8 mouse cellular contexts compared by ENCODE assay signal in the genomic region with DNA sequence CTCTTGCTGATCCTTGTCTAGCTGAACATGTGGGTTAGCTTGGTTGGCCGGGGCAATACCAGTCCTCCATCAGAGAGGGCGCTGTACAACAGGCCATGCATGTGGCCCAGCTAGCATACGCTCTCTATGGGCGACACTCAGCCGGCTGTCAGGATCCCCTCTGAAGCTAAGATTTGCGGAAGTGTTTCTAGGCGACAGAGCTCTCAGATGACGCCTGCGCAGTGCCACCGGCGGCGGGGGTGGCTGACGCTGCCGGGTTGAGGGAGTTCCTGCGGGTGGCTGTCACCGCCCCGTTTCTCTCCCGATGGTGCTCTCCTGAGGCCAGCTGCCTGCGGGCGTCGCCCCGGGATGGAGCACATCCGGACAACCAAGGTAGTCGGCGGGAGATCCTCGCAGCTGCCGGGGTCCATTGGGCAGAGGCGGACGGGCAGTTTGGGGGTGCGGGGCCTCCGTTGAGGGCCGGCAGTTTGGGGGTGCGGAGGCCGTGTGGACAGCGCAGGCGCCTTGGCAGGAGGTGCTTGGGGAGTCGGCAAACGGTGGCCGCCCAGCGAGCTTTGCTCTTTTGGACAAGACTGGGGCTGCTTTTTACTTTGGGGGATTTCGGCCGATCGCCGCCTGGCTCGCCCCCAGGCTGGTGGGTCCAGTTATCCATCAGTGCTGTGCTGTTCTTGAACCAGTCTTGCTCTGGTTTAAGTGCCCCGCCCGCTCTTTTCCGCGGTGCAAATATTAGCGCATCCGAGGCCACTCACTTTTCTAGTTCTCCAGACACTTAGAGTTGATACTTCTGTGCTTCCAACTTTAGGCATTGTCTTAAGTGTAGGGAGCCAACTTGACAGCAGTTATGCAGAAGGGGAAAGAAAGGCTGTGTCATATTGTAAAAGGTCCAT. TPM values are rescaled to one million over a fixed set of nuclear protein-coding genes. Genes with fewer than 3 reads are reported as not detected.
A peak's percentile ranks its signal among the peaks of the same experiment; 100 is the strongest.
DNase-seq lines count a peak whose midpoint lies in the region; ATAC-seq and TF ChIP-seq lines count a peak whose summit lies in the region.

Mtmr6 (plus strand) TSS at position 239 of the 887 bp plus-strand sequence.

- H3K27ac ChIP-seq in bone marrow macrophage, adult 2 months (ENCODE audit: insufficient read depth, low read depth, low read length), result peak within 1 kb of the TSS; percentile 54
- peak within 1 kb of the TSS; percentile 10 for H3K27ac ChIP-seq in embryonic fibroblast, embryonic 13.5 days (ENCODE audit: insufficient read depth, low read length)
- H3K27ac ChIP-seq in kidney, embryonic 14.5 days (ENCODE audit: low read depth, low read length), result 0 out of 2 replicates have a peak within 1 kb of the TSS, but pooled peaks have one; percentile 39
- H3K27ac ChIP-seq in limb, embryonic 15.5 days, result peak within 1 kb of the TSS; percentile 81

- peak; percentile 98 for DNase-seq in A20 (ENCODE audit: low read depth, low spot score)
- DNase-seq in heart, adult 9 months (ENCODE audit: low spot score in 2 of 2), result peak; percentile 95 to 97
- peak; percentile 87 to 88 for DNase-seq in monocyte, adult 2 months (ENCODE audit: low read depth in 1 of 2, low spot score in 2 of 2)
- DNase-seq in spleen, postnatal 36 days (ENCODE audit: low spot score in 2 of 2), result peak; percentile 94 to 95

- peak; percentile 48 for TF ChIP-seq CTCF in bone marrow macrophage, adult 2 months (IDR thresholded peaks at IDR 0.05; ENCODE audit: low read depth, low read length)
- TF ChIP-seq CTCF in embryonic fibroblast, embryonic 13.5 days (IDR thresholded peaks at IDR 0.05; ENCODE audit: borderline replicate concordance, insufficient read depth, low read length), result peak; percentile 94

- no peak for TF ChIP-seq POLR2A in bone marrow macrophage, adult 2 months (IDR thresholded peaks at IDR 0.05; ENCODE audit: borderline replicate concordance, low read depth, low read length)
- peak; percentile 85 for TF ChIP-seq POLR2A in embryonic fibroblast, embryonic 13.5 days (IDR thresholded peaks at IDR 0.05; ENCODE audit: low read depth, low read length)

- H3K4me2 ChIP-seq in kidney, embryonic 14.5 days (replicated peaks; ENCODE audit: low read depth, low read length), result peak within 1 kb of the TSS; percentile 50
- H3K4me2 ChIP-seq in limb, embryonic 15.5 days, result peak within 1 kb of the TSS; percentile 40

- ATAC-seq in kidney, embryonic 14.5 days (ENCODE audit: low FRiP score, low TSS enrichment), result peak; percentile 99
- peak; percentile 98 for ATAC-seq in limb, embryonic 15.5 days (ENCODE audit: insufficient number of reproducible peaks, low FRiP score, low TSS enrichment, low read depth)

- no peaks in the 10 kb centered on the region for H3K9me3 ChIP-seq in kidney, embryonic 14.5 days (ENCODE audit: control insufficient read depth, low read length)
- no peaks in the 10 kb centered on the region for H3K9me3 ChIP-seq in limb, embryonic 15.5 days

- under 1% methylated on average over 51 of the region's 51 CpGs for WGBS in kidney, embryonic 14.5 days
- WGBS in limb, embryonic 15.5 days, result under 1% methylated on average over 48 of the region's 51 CpGs

- no peaks in the 10 kb centered on the region for H3K27me3 ChIP-seq in kidney, embryonic 14.5 days (ENCODE audit: control insufficient read depth, insufficient read depth, low read length)
- no peaks in the 10 kb centered on the region for H3K27me3 ChIP-seq in limb, embryonic 15.5 days

- H3K9ac ChIP-seq in kidney, embryonic 14.5 days (ENCODE audit: low read depth, low read length), result peak within 1 kb of the TSS; percentile 67
- H3K9ac ChIP-seq in limb, embryonic 15.5 days, result peak within 1 kb of the TSS; percentile 71

- peak within 1 kb of the TSS; percentile 96 for H3K4me3 ChIP-seq in bone marrow macrophage, adult 2 months (ENCODE audit: insufficient read depth, low read length)
- H3K4me3 ChIP-seq in embryonic fibroblast, embryonic 13.5 days (ENCODE audit: insufficient read depth, low read length), result peak within 1 kb of the TSS; percentile 85
- peak within 1 kb of the TSS; percentile 70 for H3K4me3 ChIP-seq in kidney, embryonic 14.5 days (ENCODE audit: low read length)
- H3K4me3 ChIP-seq in limb, embryonic 15.5 days, result peak within 1 kb of the TSS; percentile 76

- peaks cover 28% of the 10 kb centered on the region for H3K4me1 ChIP-seq in bone marrow macrophage, adult 2 months (ENCODE audit: control insufficient read depth, insufficient read depth, low read length)
- H3K4me1 ChIP-seq in embryonic fibroblast, embryonic 13.5 days (ENCODE audit: control insufficient read depth, insufficient read depth, low read length), result no peaks in the 10 kb centered on the region
- 0 out of 2 replicates have a peak, but pooled peaks cover 8% of the 10 kb centered on the region for H3K4me1 ChIP-seq in kidney, embryonic 14.5 days (ENCODE audit: control insufficient read depth, insufficient read depth, low read length)
- peaks cover 7% of the 10 kb centered on the region for H3K4me1 ChIP-seq in limb, embryonic 15.5 days

- H3K36me3 ChIP-seq in kidney, embryonic 14.5 days (ENCODE audit: control insufficient read depth, insufficient read depth, low read length), result no peaks in the 10 kb centered on the region
- no peaks in the 10 kb centered on the region for H3K36me3 ChIP-seq in limb, embryonic 15.5 days

RNA-seq across cellular contexts. Expression of gene Mtmr6, which starts in this region (rescaled TPM):
- polyA plus RNA-seq in bone marrow macrophage, adult 2 months (2012; ENCODE audit: insufficient read depth, insufficient read length, missing spikeins), result 122 and 129 TPM in 2 replicates
- 88.1 and 93.8 TPM in 2 replicates for polyA plus RNA-seq in embryonic fibroblast, embryonic 13.5 days (2011; ENCODE audit: insufficient read length, low read depth, missing spikeins)
- polyA plus RNA-seq in kidney, embryonic 14.5 days (2014; fragmentation: Nextera tagmentation; extraction: Ambion mirVana), result 13.7 and 26.0 TPM in 2 replicates
- 42.1 and 43.0 TPM in 2 replicates for polyA plus RNA-seq in limb, embryonic 15.5 days (2015; fragmentation: Nextera tagmentation; extraction: Ambion mirVana)

Comparison
In these comparisons a context has a peak if more than half of its experiments do, and no peak if none do; other contexts are left out.
1. Peak in every context shown above with its lines: DNase-seq, ATAC-seq, H3K4me3 ChIP-seq and H3K27ac ChIP-seq.
2. H3K27ac ChIP-seq: peak in every context shown above with its lines; median percentile 81 in limb, embryonic 15.5 days; 54 in bone marrow macrophage, adult 2 months; 39 in kidney, embryonic 14.5 days; 10 in embryonic fibroblast, embryonic 13.5 days.